Mouse (Mus musculus): ENCODE data around the gene Sept7. TPM values are rescaled to one million over a fixed set of nuclear protein-coding genes. Genes with fewer than 3 reads are reported as not detected.
"Not testable (repeated sequence)": the region's sequence is repeated elsewhere in the genome, so short reads cannot be mapped to it uniquely, and the experiment has no call there.

The Sept7 gene
- total and polyA plus RNA-seq, 3 experiments, result 77.9 to 288 (median 170) TPM

DNA sequence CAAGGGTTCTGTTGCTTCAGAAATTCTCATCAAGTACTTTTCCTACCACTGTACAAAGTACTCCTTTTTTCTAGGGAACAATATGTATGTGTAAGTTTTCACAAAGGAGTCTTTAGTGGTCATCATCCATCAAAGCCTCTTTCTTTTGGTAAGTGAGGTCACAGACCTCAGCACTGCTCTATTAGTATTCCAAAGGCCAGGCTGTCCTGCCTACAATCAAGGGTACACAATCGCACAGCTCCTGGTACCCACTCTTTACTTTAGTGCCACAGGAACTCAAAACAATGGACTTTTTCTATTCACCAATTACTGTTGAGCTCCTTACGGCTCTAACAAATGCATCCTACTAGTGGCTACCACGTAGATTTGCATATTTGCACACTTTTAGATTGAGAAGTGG is 11.2 kb upstream of the Sept7 start:
- Histone ChIP-seq H3K9ac (ENCODE audit: insufficient read depth, low read depth) (no peak overlapping the region), H3K4me1 (ENCODE audit: control insufficient read depth in 1 of 2, insufficient read depth in 2 of 2) (no peaks in the 10 kb centered on the region), H3K4me2 (ENCODE audit: insufficient read depth, low read depth, poor library complexity, severe bottlenecking) (no peak overlapping the region), H3K79me2 (replicated peaks; ENCODE audit: control insufficient read depth, extremely low read depth, insufficient read depth, poor library complexity, severe bottlenecking) (no peaks in the 10 kb centered on the region), H3K4me3 (replicated peaks in 1 of 3; ENCODE audit: low read depth in 2 of 3, low read length in 2 of 3, poor library complexity in 1 of 3) (no peak overlapping the region), H3K27ac (ENCODE audit: insufficient read depth, low read depth) (no peak overlapping the region), H3K36me3 (replicated peaks in 1 of 2; ENCODE audit: control insufficient read depth in 1 of 2, insufficient read depth in 1 of 2, low read length in 1 of 2) (no peaks in the 10 kb centered on the region), H3K27me3 (replicated peaks) (no peaks in the 10 kb centered on the region), H3K9me3 (replicated peaks; ENCODE audit: low read length) (no peaks in the 10 kb centered on the region)
- TF ChIP-seq IRF4 (IDR thresholded peaks at IDR 0.05; ENCODE audit: low read depth, low read length), result no peak
- TF ChIP-seq TBP (conservative IDR thresholded peaks at IDR 0.05; ENCODE audit: low read depth, low read length), result no peak
- no peak for TF ChIP-seq MAFK (IDR thresholded peaks at IDR 0.05; ENCODE audit: insufficient replicate concordance, low read length)
- TF ChIP-seq ZKSCAN1 (IDR thresholded peaks at IDR 0.05; ENCODE audit: borderline replicate concordance, low read depth, low read length), result no peak
- no peak for TF ChIP-seq ZNF384 (IDR thresholded peaks at IDR 0.05; ENCODE audit: low read depth, low read length)
- TF ChIP-seq CHD1 (IDR thresholded peaks at IDR 0.05; ENCODE audit: low read depth, low read length), result no peak
- TF ChIP-seq MAX (IDR thresholded peaks at IDR 0.05; ENCODE audit: low read length), result no peak
- no peak for TF ChIP-seq SIN3A (IDR thresholded peaks at IDR 0.05; ENCODE audit: low read length)
- TF ChIP-seq CTCF (conservative IDR thresholded peaks at IDR 0.05 in 1 of 2, IDR thresholded peaks at IDR 0.05 in 1 of 2; ENCODE audit: low read depth in 2 of 2, low read length in 2 of 2), result no peak
- no peak for TF ChIP-seq JUN (IDR thresholded peaks at IDR 0.05; ENCODE audit: insufficient read depth, low read depth, low read length)
- TF ChIP-seq NELFE (IDR thresholded peaks at IDR 0.05; ENCODE audit: low read depth, low read length), result no peak
- dilution Hi-C loops (cut with MboI; ENCODE audit: extremely low pct_ligation_motif_present, extremely low pct_unique_long_range_greater_than_20kb, low sequenced_read_pairs) (no loop called here), in situ Hi-C loops (cut with MboI; ENCODE audit: low pct_ligation_motif_present, low pct_unique_long_range_greater_than_20kb, low sequenced_read_pairs) (loop anchor here (10.0 kb wide), 1 partner anchor 66 kb away; no protein-coding TSS in a partner anchor)
- DNase-seq (ENCODE audit: extremely low read depth), result no peak

DNA sequence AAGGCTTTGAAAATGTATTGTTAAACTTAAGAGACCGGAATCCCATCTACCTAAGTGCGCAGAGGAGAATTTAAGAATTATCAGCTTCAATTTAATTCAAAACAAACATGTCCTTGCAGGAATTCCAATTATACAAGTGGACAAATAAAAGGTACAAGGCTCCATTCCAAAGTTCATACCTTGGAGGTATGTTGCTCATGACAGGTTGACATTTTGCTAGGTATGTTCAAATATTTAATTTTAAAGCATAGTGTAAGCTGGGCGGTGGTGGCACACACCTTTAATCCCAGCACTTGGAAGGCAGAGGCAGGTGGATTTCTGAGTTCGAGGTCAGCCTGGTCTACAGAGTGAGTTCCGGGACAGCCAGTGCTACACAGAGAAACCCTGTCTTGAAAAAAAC is 10.5 kb upstream of the Sept7 start:
- in situ Hi-C loops (cut with MboI; ENCODE audit: low pct_ligation_motif_present, low pct_unique_long_range_greater_than_20kb, low sequenced_read_pairs), result loop anchor here (10.0 kb wide), 1 partner anchor 67 kb away; no protein-coding TSS in a partner anchor
- H3K79me2 ChIP-seq (replicated peaks; ENCODE audit: control insufficient read depth, extremely low read depth, insufficient read depth, poor library complexity, severe bottlenecking); H3K9ac ChIP-seq (ENCODE audit: insufficient read depth, low read depth); DNase-seq (ENCODE audit: extremely low read depth); H3K4me2 ChIP-seq (ENCODE audit: insufficient read depth, low read depth, poor library complexity, severe bottlenecking); H3K36me3 ChIP-seq (replicated peaks in 1 of 2; ENCODE audit: control insufficient read depth in 1 of 2, insufficient read depth in 1 of 2, low read length in 1 of 2); dilution Hi-C loops (cut with MboI; ENCODE audit: extremely low pct_ligation_motif_present, extremely low pct_unique_long_range_greater_than_20kb, low sequenced_read_pairs); H3K4me1 ChIP-seq (ENCODE audit: control insufficient read depth in 1 of 2, insufficient read depth in 2 of 2); H3K4me3 ChIP-seq (replicated peaks in 1 of 3; ENCODE audit: low read depth in 2 of 3, low read length in 2 of 3, poor library complexity in 1 of 3); H3K27ac ChIP-seq (ENCODE audit: insufficient read depth, low read depth); H3K27me3 ChIP-seq (replicated peaks); H3K9me3 ChIP-seq (replicated peaks; ENCODE audit: low read length): not testable (repeated sequence)

- no peak for TF ChIP-seq PAX5 (IDR thresholded peaks at IDR 0.05; ENCODE audit: low read length)
- TF ChIP-seq RCOR1 (conservative IDR thresholded peaks at IDR 0.05; ENCODE audit: low read depth, low read length), result no peak
- no peak for TF ChIP-seq E2F4 (IDR thresholded peaks at IDR 0.05; ENCODE audit: insufficient replicate concordance, low read depth, low read length)
- TF ChIP-seq MAFK (IDR thresholded peaks at IDR 0.05; ENCODE audit: insufficient replicate concordance, low read length), result no peak
- no peak for TF ChIP-seq ZKSCAN1 (IDR thresholded peaks at IDR 0.05; ENCODE audit: borderline replicate concordance, low read depth, low read length)
- TF ChIP-seq KAT2A (IDR thresholded peaks at IDR 0.05; ENCODE audit: insufficient replicate concordance, low read length), result no peak
- no peak for TF ChIP-seq USF2 (conservative IDR thresholded peaks at IDR 0.05; ENCODE audit: low read depth, low read length)
- TF ChIP-seq IRF4 (IDR thresholded peaks at IDR 0.05; ENCODE audit: low read depth, low read length), result no peak
- no peak for TF ChIP-seq CHD1 (IDR thresholded peaks at IDR 0.05; ENCODE audit: low read depth, low read length)
- dilution Hi-C loops (cut with MboI; ENCODE audit: extremely low pct_ligation_motif_present, extremely low pct_unique_long_range_greater_than_20kb, low sequenced_read_pairs), result no loop called here
Observed at GRCm38 (mm10) chr9:25242266-25242665, 10.0 kb upstream of the Sept7 start.

More at GRCm38 (mm10) chr9:25242266-25242665, 10.0 kb upstream of the Sept7 start:
- no peak overlapping the region for H3K9ac ChIP-seq (ENCODE audit: insufficient read depth, low read depth)
- no peaks in the 10 kb centered on the region for H3K9me3 ChIP-seq (replicated peaks; ENCODE audit: low read length)
- no peaks in the 10 kb centered on the region for H3K36me3 ChIP-seq (replicated peaks in 1 of 2; ENCODE audit: control insufficient read depth in 1 of 2, insufficient read depth in 1 of 2, low read length in 1 of 2)
- H3K27me3 ChIP-seq (replicated peaks), result no peaks in the 10 kb centered on the region
- in situ Hi-C loops (cut with MboI; ENCODE audit: low pct_ligation_motif_present, low pct_unique_long_range_greater_than_20kb, low sequenced_read_pairs), result loop anchor here (10.0 kb wide), 1 partner anchor 67 kb away; no protein-coding TSS in a partner anchor
- no peaks in the 10 kb centered on the region for H3K4me1 ChIP-seq (ENCODE audit: control insufficient read depth in 1 of 2, insufficient read depth in 2 of 2)
- no peak for DNase-seq (ENCODE audit: extremely low read depth)
- H3K79me2 ChIP-seq (replicated peaks; ENCODE audit: control insufficient read depth, extremely low read depth, insufficient read depth, poor library complexity, severe bottlenecking), result no peaks in the 10 kb centered on the region
- H3K4me3 ChIP-seq (replicated peaks in 1 of 3; ENCODE audit: low read depth in 2 of 3, low read length in 2 of 3, poor library complexity in 1 of 3), result no peak overlapping the region
- H3K27ac ChIP-seq (ENCODE audit: insufficient read depth, low read depth), result no peak overlapping the region
- no peak overlapping the region for H3K4me2 ChIP-seq (ENCODE audit: insufficient read depth, low read depth, poor library complexity, severe bottlenecking)
